ENCODE assay signal across 8 mouse cellular contexts in genomic region chr2:180432042-180432668, GRCm38 (mm10). TPM values are rescaled to one million over a fixed set of nuclear protein-coding genes. Genes with fewer than 3 reads are reported as not detected.
DNase-seq lines count a peak whose midpoint lies in the region; ATAC-seq and TF ChIP-seq lines count a peak whose summit lies in the region.

No protein-coding gene starts in this region.

- H3K4me2 ChIP-seq in forebrain, embryonic 16.5 days (ENCODE audit: low read length): no peak overlapping the region
- H3K4me2 ChIP-seq in hindbrain, embryonic 16.5 days (ENCODE audit: low read length): no peak overlapping the region

- no peaks in the 10 kb centered on the region for H3K36me3 ChIP-seq in forebrain, embryonic 16.5 days (ENCODE audit: control insufficient read depth, insufficient read depth)
- no peaks in the 10 kb centered on the region for H3K36me3 ChIP-seq in hindbrain, embryonic 16.5 days (ENCODE audit: control insufficient read depth, insufficient read depth, low read length)

- in situ Hi-C loops in Patski (cut with MboI; ENCODE audit: low pct_unique_long_range_greater_than_20kb): loop anchor here (5.0 kb wide), 2 partner anchors 80 to 160 kb away; partner anchors contain the start of gene Cables2

- no peaks in the 10 kb centered on the region for H3K9me3 ChIP-seq in forebrain, embryonic 16.5 days (ENCODE audit: control insufficient read depth, low read length)
- no peaks in the 10 kb centered on the region for H3K9me3 ChIP-seq in hindbrain, embryonic 16.5 days (ENCODE audit: control insufficient read depth, low read length)

- CTCF ChIA-PET in Patski (lab: Charles Lee): interaction anchor here (0.9 to 10.3 kb wide), 9 partner anchors 9 to 146 kb away, joined by 3 to 84 read pairs (median 7); no protein-coding TSS in a partner anchor

- no peak for DNase-seq in Patski (ENCODE audit: low read depth, low spot score)
- DNase-seq in left cerebral cortex, adult 2 months (ENCODE audit: extremely low spot score in 1 of 2, low spot score in 2 of 2): peak; percentile 77 to 88
- peak; percentile 56 for DNase-seq in skeletal muscle tissue, adult 2 months (ENCODE audit: low read depth, low spot score)
- peak; percentile 51 for DNase-seq in yolk sac, embryonic 10.5 days (ENCODE audit: low spot score)

- POLR2A ChIA-PET in Patski (lab: Charles Lee): interaction anchor here (0.8 to 1.5 kb wide), 2 partner anchors 11 kb away, joined by 3 to 6 read pairs; no protein-coding TSS in a partner anchor

- TF ChIP-seq CTCF in Patski (IDR thresholded peaks at IDR 0.05): peak; percentile 93
- peak; percentile 91 for TF ChIP-seq CTCF in left cerebral cortex, adult 2 months (IDR thresholded peaks at IDR 0.05)

- ATAC-seq in Patski: no peak
- peak; percentile 67 for ATAC-seq in cerebellum, adult (ENCODE audit: insufficient number of reproducible peaks, low FRiP score, low TSS enrichment)
- peak; percentile 49 for ATAC-seq in forebrain, embryonic 16.5 days
- ATAC-seq in hindbrain, embryonic 16.5 days: 0 out of 2 replicates have a peak, but pooled peaks have one; percentile 37
- ATAC-seq in megakaryocyte-erythroid progenitor cell, adult 5-6 weeks (replicated peaks; ENCODE audit: low FRiP score, low TSS enrichment, poor library complexity, severe bottlenecking): peak; percentile 84

- 18% methylated on average over 10 of the region's 10 CpGs for WGBS in forebrain, embryonic 16.5 days
- 25% methylated on average over 10 of the region's 10 CpGs for WGBS in hindbrain, embryonic 16.5 days

- no peak overlapping the region for H3K9ac ChIP-seq in forebrain, embryonic 16.5 days (replicated peaks; ENCODE audit: low read depth, low read length)
- H3K9ac ChIP-seq in hindbrain, embryonic 16.5 days (ENCODE audit: low read depth, low read length): no peak overlapping the region

- H3K27me3 ChIP-seq in Patski: no peaks in the 10 kb centered on the region
- H3K27me3 ChIP-seq in forebrain, embryonic 16.5 days (replicated peaks; ENCODE audit: control insufficient read depth, insufficient read depth, low read length): no peaks in the 10 kb centered on the region
- no peaks in the 10 kb centered on the region for H3K27me3 ChIP-seq in hindbrain, embryonic 16.5 days (replicated peaks; ENCODE audit: control insufficient read depth, insufficient read depth, low read length)

- H3K4me1 ChIP-seq in forebrain, embryonic 16.5 days (replicated peaks; ENCODE audit: control insufficient read depth, insufficient read depth, low read length): peaks cover 10% of the 10 kb centered on the region
- H3K4me1 ChIP-seq in hindbrain, embryonic 16.5 days (ENCODE audit: control insufficient read depth, insufficient read depth, low read depth, low read length): peaks cover 2% of the 10 kb centered on the region; the same call in 1 of the 2 replicates

- intact Hi-C loops in left cerebral cortex, adult 2 months (cut with DNase I): loop anchor here (1.0 to 5.0 kb wide), 2 partner anchors 79 to 155 kb away; no protein-coding TSS in a partner anchor

- no peak overlapping the region for H3K27ac ChIP-seq in forebrain, embryonic 16.5 days (ENCODE audit: low read length)
- no peak overlapping the region for H3K27ac ChIP-seq in hindbrain, embryonic 16.5 days (ENCODE audit: low read depth, low read length)
- no peak overlapping the region for H3K27ac ChIP-seq in left cerebral cortex, adult 2 months

- no peak overlapping the region for H3K4me3 ChIP-seq in forebrain, embryonic 16.5 days (replicated peaks; ENCODE audit: low read length)
- H3K4me3 ChIP-seq in hindbrain, embryonic 16.5 days (ENCODE audit: low read length): no peak overlapping the region
- no peak overlapping the region for H3K4me3 ChIP-seq in left cerebral cortex, adult 2 months

RNA-seq across cellular contexts. Expression of gene Slco4a1, which starts 23.9 kb away (rescaled TPM):
- 89.8 TPM for polyA plus RNA-seq in Patski (2021)
- 1.3 and 1.5 TPM in 2 replicates for polyA plus RNA-seq in forebrain, embryonic 16.5 days (2015; fragmentation: Nextera tagmentation; extraction: Ambion mirVana)
- polyA plus RNA-seq in hindbrain, embryonic 16.5 days (2015; fragmentation: Nextera tagmentation; extraction: Ambion mirVana): 2.7 and 3.0 TPM in 2 replicates
- total RNA-seq in left cerebral cortex, adult 2 months (2021): 1 to 10 TPM; 2.6 to 3.1 TPM
- 2.2 TPM in 1 of 2 replicates, not detected in the other for total RNA-seq in megakaryocyte-erythroid progenitor cell, adult 5-6 weeks (2014; fragmentation: Nextera tagmentation)
- 0.80 and 1.5 TPM in 2 replicates for total RNA-seq in megakaryocyte-erythroid progenitor cell, adult 5-6 weeks (2017)

Comparison
In these comparisons a context has a peak if more than half of its experiments do, and no peak if none do; other contexts are left out.
1. RNA of gene Slco4a1, which starts 23.9 kb away (polyA plus RNA-seq): 89.8 TPM in Patski (single experiment); 2.7 to 3.0 TPM in hindbrain, embryonic 16.5 days and 1.3 to 1.5 TPM in forebrain, embryonic 16.5 days; every median in the first group is over 10 times any median in the second.